Mouse (Mus musculus) megakaryocyte, embryonic 14.5 days (primary cell): ENCODE measurements at regions not wholly inside any gene's neighbourhood (a gene's known extent, or its start where the extent isn't known, plus 50 kb on each side); places are given as distances from the start of the nearest gene placed in this dataset.

Source experiments
- H3K27me3 ChIP-seq: replicated peaks from 2 replicates; pipeline ENCODE3; 2012; ENCODE audit warnings: inconsistent platforms
- H3K36me3 ChIP-seq: replicated peaks from 2 replicates; pipeline ENCODE3; 2012; ENCODE audit warnings: low read length, inconsistent platforms, mixed read lengths
- H3K4me1 ChIP-seq: 2 replicates; pipeline ENCODE4 v1.6.1; 2012; ENCODE audit warnings: inconsistent platforms
- H3K4me3 ChIP-seq: replicated peaks from 2 replicates; pipeline ENCODE3; 2012; ENCODE audit warnings: moderate library complexity, mild to moderate bottlenecking, inconsistent platforms
- H3K9me3 ChIP-seq: 2 replicates; pipeline ENCODE4 v1.6.1; 2012; ENCODE audit warnings: inconsistent platforms
- FLI1 ChIP-seq: IDR thresholded peaks from 2 replicates; pipeline ENCODE4 v1.6.1; 2012; ENCODE audit warnings: low read length, inconsistent platforms, mixed read lengths
- GATA1 ChIP-seq: IDR thresholded peaks from 3 replicates; pipeline ENCODE4 v1.6.1; 2012; ENCODE audit warnings: mixed read lengths, low read length, inconsistent platforms, borderline replicate concordance

GRCm38 (mm10) chr16:77291723-77292316 is 278.3 kb downstream of the Usp25 start:
- no peaks in the 10 kb centered on the region for H3K4me1 ChIP-seq
- H3K36me3 ChIP-seq = no peaks in the 10 kb centered on the region
- no peaks in the 10 kb centered on the region for H3K9me3 ChIP-seq
- no peaks in the 10 kb centered on the region for H3K27me3 ChIP-seq
- no peak for TF ChIP-seq FLI1
- no peak overlapping the region for H3K4me3 ChIP-seq

- Histone ChIP-seq H3K27me3 (no peaks in the 10 kb centered on the region), H3K36me3 (no peaks in the 10 kb centered on the region), H3K4me3 (no peak overlapping the region), H3K9me3 (no peaks in the 10 kb centered on the region), H3K4me1 (no peaks in the 10 kb centered on the region)
- TF ChIP-seq GATA1 = no peak
Observed at GRCm38 (mm10) chr16:77284205-77284604, 270.7 kb downstream of the Usp25 start.

- no peak for TF ChIP-seq GATA1
- no peak for TF ChIP-seq FLI1
- Histone ChIP-seq H3K9me3 (no peaks in the 10 kb centered on the region), H3K36me3 (no peaks in the 10 kb centered on the region), H3K4me1 (no peaks in the 10 kb centered on the region), H3K27me3 (no peaks in the 10 kb centered on the region), H3K4me3 (no peak overlapping the region)
Observed at GRCm38 (mm10) chr16:77279916-77280315, 266.4 kb downstream of the Usp25 start.

- no peaks in the 10 kb centered on the region for H3K9me3 ChIP-seq
- TF ChIP-seq GATA1 = no peak
- no peak for TF ChIP-seq FLI1
- no peak overlapping the region for H3K4me3 ChIP-seq
- H3K36me3 ChIP-seq = no peaks in the 10 kb centered on the region
- H3K27me3 ChIP-seq = no peaks in the 10 kb centered on the region
- H3K4me1 ChIP-seq = no peaks in the 10 kb centered on the region
Observed at GRCm38 (mm10) chr16:77279495-77279894, 266.0 kb downstream of the Usp25 start.

GRCm38 (mm10) chr16:77273306-77273705 is 259.8 kb downstream of the Usp25 start:
- Histone ChIP-seq H3K27me3 (no peaks in the 10 kb centered on the region), H3K4me1 (no peaks in the 10 kb centered on the region), H3K36me3 (no peaks in the 10 kb centered on the region), H3K4me3 (no peak overlapping the region), H3K9me3 (no peaks in the 10 kb centered on the region)
- TF ChIP-seq FLI1 (no peak), GATA1 (no peak)

GRCm38 (mm10) chr16:77268926-77269325 is 255.4 kb downstream of the Usp25 start:
- Histone ChIP-seq H3K27me3 (no peaks in the 10 kb centered on the region), H3K36me3 (no peaks in the 10 kb centered on the region), H3K9me3 (no peaks in the 10 kb centered on the region), H3K4me3 (no peak overlapping the region), H3K4me1 (no peaks in the 10 kb centered on the region)
- TF ChIP-seq FLI1 (no peak), GATA1 (no peak)

GRCm38 (mm10) chr16:77267679-77268078 is 254.2 kb downstream of the Usp25 start:
- no peaks in the 10 kb centered on the region for H3K4me1 ChIP-seq
- H3K36me3 ChIP-seq = no peaks in the 10 kb centered on the region
- no peaks in the 10 kb centered on the region for H3K9me3 ChIP-seq
- H3K27me3 ChIP-seq = no peaks in the 10 kb centered on the region
- no peak for TF ChIP-seq GATA1
- TF ChIP-seq FLI1 = no peak
- H3K4me3 ChIP-seq = no peak overlapping the region

GRCm38 (mm10) chr16:77252349-77252748 is 238.8 kb downstream of the Usp25 start:
- no peaks in the 10 kb centered on the region; the same call in 1 of the 2 replicates for H3K4me1 ChIP-seq

GRCm38 (mm10) chr16:77251422-77251821 is 237.9 kb downstream of the Usp25 start:
- no peaks in the 10 kb centered on the region for H3K27me3 ChIP-seq
- no peaks in the 10 kb centered on the region; the same call in 1 of the 2 replicates for H3K4me1 ChIP-seq
- H3K36me3 ChIP-seq = no peaks in the 10 kb centered on the region
- no peak overlapping the region for H3K4me3 ChIP-seq
- no peaks in the 10 kb centered on the region for H3K9me3 ChIP-seq
- TF ChIP-seq GATA1 (no peak), FLI1 (no peak)

More at GRCm38 (mm10) chr16:77252349-77252748, 238.8 kb downstream of the Usp25 start:
- Histone ChIP-seq H3K27me3 (no peaks in the 10 kb centered on the region), H3K4me3 (no peak overlapping the region), H3K9me3 (no peaks in the 10 kb centered on the region), H3K36me3 (no peaks in the 10 kb centered on the region)
- TF ChIP-seq FLI1 (no peak), GATA1 (no peak)

GRCm38 (mm10) chr16:77240876-77241275 is 227.4 kb downstream of the Usp25 start:
- Histone ChIP-seq H3K9me3 (no peaks in the 10 kb centered on the region), H3K36me3 (no peaks in the 10 kb centered on the region), H3K27me3 (no peaks in the 10 kb centered on the region), H3K4me3 (no peak overlapping the region), H3K4me1 (no peaks in the 10 kb centered on the region)
- TF ChIP-seq FLI1 (no peak), GATA1 (no peak)

- Histone ChIP-seq H3K36me3 (no peaks in the 10 kb centered on the region), H3K27me3 (no peaks in the 10 kb centered on the region), H3K4me3 (no peak overlapping the region), H3K9me3 (no peaks in the 10 kb centered on the region), H3K4me1 (no peaks in the 10 kb centered on the region)
- no peak for TF ChIP-seq FLI1
- TF ChIP-seq GATA1 = no peak
Observed at GRCm38 (mm10) chr16:77239176-77239790, 225.8 kb downstream of the Usp25 start.
